Mouse (Mus musculus): ENCODE results near the gene Msantd3. TPM values are rescaled to one million over a fixed set of nuclear protein-coding genes. Genes with fewer than 3 reads are reported as not detected.
A peak's percentile ranks its signal among the peaks of the same experiment; 100 is the strongest.

Msantd3 gene
- total RNA-seq, 1 experiment from 2014 or later: 25.4 TPM

- ATAC-seq (replicated peaks in 1 of 2; ENCODE audit: insufficient read depth in 1 of 2, low FRiP score in 2 of 2, low TSS enrichment in 1 of 2, low read depth in 1 of 2, poor library complexity in 2 of 2, severe bottlenecking in 2 of 2): no peak
Measured at GRCm38 (mm10) chr4:48548393-48549045, 8.8 kb downstream of the Msantd3 start.

- ATAC-seq (replicated peaks in 1 of 2; ENCODE audit: insufficient read depth in 1 of 2, low FRiP score in 2 of 2, low TSS enrichment in 1 of 2, low read depth in 1 of 2, poor library complexity in 2 of 2, severe bottlenecking in 2 of 2): peak; percentile 59 to 69
Measured at GRCm38 (mm10) chr4:48549661-48550060, 9.9 kb downstream of the Msantd3 start.

DNA sequence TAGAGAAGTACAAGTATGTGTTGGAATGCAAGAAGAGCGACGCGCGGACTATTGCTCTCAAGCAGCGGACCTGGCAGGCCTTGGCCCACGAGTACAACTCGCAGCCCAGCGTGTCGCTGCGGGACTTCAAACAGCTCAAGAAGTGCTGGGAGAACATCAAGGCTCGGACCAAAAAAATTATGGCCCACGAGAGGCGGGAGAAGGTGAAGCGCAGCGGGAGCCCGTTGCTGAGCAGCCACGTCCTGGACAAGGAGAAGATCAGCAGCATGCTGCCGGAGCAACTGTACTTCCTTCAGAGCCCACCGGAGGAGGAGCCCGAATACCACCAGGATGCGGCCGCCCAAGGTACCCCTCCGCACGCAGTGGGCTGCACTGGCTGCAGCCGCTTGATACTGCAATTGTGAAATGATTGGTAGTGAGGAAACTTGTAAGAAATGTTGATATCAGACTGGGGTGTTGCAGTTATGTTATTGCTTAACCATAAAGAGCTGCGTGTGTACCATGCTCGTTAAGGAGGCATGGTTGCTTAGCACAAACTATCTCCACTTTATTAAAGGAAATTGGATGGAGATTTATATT lies 12.8 kb downstream of the Msantd3 start:
- ATAC-seq (replicated peaks in 1 of 2; ENCODE audit: insufficient read depth in 1 of 2, low FRiP score in 2 of 2, low TSS enrichment in 1 of 2, low read depth in 1 of 2, poor library complexity in 2 of 2, severe bottlenecking in 2 of 2): peak in 1 of 2 experiments; percentile 10; a peak in 1 of 4 replicates

- peak; percentile 87 to 91 for ATAC-seq (replicated peaks in 1 of 2; ENCODE audit: insufficient read depth in 1 of 2, low FRiP score in 2 of 2, low TSS enrichment in 1 of 2, low read depth in 1 of 2, poor library complexity in 2 of 2, severe bottlenecking in 2 of 2)
Measured at GRCm38 (mm10) chr4:48554132-48554531, 14.4 kb downstream of the Msantd3 start.

- peak; percentile 24 to 50; a peak in 2 of 4 replicates for ATAC-seq (replicated peaks in 1 of 2; ENCODE audit: insufficient read depth in 1 of 2, low FRiP score in 2 of 2, low TSS enrichment in 1 of 2, low read depth in 1 of 2, poor library complexity in 2 of 2, severe bottlenecking in 2 of 2)
Measured at GRCm38 (mm10) chr4:48555729-48556128, 16.0 kb downstream of the Msantd3 start.

GRCm38 (mm10) chr4:48559652-48560051 lies 19.9 kb downstream of the Msantd3 start:
- no peak for ATAC-seq (replicated peaks in 1 of 2; ENCODE audit: insufficient read depth in 1 of 2, low FRiP score in 2 of 2, low TSS enrichment in 1 of 2, low read depth in 1 of 2, poor library complexity in 2 of 2, severe bottlenecking in 2 of 2)

GRCm38 (mm10) chr4:48561824-48562223 lies 22.1 kb downstream of the Msantd3 start:
- ATAC-seq (replicated peaks in 1 of 2; ENCODE audit: insufficient read depth in 1 of 2, low FRiP score in 2 of 2, low TSS enrichment in 1 of 2, low read depth in 1 of 2, poor library complexity in 2 of 2, severe bottlenecking in 2 of 2): no peak

DNA sequence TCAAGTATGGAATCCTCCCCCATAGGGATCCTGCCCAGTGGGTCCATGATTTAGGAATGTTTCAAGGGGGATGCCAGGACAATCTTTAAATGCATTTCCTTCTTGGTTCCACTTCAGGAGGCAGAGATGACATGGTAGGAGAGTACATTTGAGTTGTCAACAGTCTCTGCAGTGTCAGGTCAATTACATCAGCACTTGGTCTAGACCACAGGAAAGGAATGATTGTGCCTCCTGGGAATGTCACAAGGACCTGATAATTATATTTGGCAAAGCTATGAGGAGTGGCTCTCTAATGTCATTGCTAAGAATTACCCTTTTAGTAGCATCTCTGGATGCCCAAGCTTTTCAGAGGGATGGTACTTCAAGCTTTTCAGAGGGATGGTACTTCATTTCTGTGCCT lies 25.2 kb downstream of the Msantd3 start:
- no peak for ATAC-seq (replicated peaks in 1 of 2; ENCODE audit: insufficient read depth in 1 of 2, low FRiP score in 2 of 2, low TSS enrichment in 1 of 2, low read depth in 1 of 2, poor library complexity in 2 of 2, severe bottlenecking in 2 of 2)

- no peak for ATAC-seq (replicated peaks in 1 of 2; ENCODE audit: insufficient read depth in 1 of 2, low FRiP score in 2 of 2, low TSS enrichment in 1 of 2, low read depth in 1 of 2, poor library complexity in 2 of 2, severe bottlenecking in 2 of 2)
Measured at GRCm38 (mm10) chr4:48576361-48576760, 36.6 kb downstream of the Msantd3 start.

- no peak for ATAC-seq (replicated peaks in 1 of 2; ENCODE audit: insufficient read depth in 1 of 2, low FRiP score in 2 of 2, low TSS enrichment in 1 of 2, low read depth in 1 of 2, poor library complexity in 2 of 2, severe bottlenecking in 2 of 2)
Measured at GRCm38 (mm10) chr4:48577831-48578230, 38.1 kb downstream of the Msantd3 start.

DNA sequence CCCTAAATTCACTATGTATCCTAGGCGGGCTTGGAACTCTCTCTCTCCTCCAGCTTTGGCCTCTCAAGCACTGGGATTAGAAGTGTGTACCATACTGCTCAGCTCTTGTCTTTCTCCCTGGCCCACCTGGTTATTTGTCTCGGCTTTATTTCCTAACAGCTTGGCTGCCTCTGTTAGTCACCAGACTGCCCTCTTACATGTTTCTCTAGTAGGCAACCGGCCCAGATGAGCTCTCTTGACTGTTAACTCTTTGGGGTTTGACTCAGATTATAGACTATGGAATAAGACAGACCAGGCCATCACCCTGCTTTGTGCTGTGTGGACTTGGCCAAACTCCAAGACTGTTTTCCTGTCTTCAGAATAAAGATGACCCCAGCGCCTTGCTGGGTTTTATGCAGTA lies 38.7 kb downstream of the Msantd3 start:
- ATAC-seq (replicated peaks in 1 of 2; ENCODE audit: insufficient read depth in 1 of 2, low FRiP score in 2 of 2, low TSS enrichment in 1 of 2, low read depth in 1 of 2, poor library complexity in 2 of 2, severe bottlenecking in 2 of 2): no peak

DNA sequence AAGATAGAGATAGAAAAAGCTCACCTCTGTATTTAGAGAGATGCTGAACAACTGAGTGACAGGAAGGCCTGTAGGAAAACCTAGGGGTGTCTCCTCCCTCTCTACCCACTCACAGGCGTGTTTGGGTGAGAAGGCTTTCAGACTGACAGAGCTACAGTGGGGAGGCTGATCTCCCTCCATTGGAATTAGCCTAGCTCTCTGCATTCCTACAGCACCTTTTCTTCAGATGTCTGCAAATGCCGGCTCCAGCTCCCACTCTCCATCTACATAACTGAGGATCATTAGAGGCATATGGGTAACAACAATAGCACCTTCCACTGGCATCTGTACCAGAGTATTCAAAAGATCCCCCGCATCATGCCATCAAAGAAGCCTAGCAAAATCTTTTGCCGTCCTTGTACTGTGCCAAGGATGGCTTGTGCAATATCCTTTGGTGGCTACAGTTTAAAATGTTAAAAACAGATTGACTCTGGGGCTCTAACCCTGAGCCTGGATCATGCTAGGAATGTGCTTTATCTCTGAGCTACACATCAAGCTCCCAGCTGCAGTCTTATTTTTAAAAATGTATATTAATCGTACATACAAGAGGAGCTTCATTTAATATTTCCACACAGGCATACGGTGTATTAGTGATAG lies 39.9 kb downstream of the Msantd3 start:
- no peak for ATAC-seq (replicated peaks in 1 of 2; ENCODE audit: insufficient read depth in 1 of 2, low FRiP score in 2 of 2, low TSS enrichment in 1 of 2, low read depth in 1 of 2, poor library complexity in 2 of 2, severe bottlenecking in 2 of 2)

DNA sequence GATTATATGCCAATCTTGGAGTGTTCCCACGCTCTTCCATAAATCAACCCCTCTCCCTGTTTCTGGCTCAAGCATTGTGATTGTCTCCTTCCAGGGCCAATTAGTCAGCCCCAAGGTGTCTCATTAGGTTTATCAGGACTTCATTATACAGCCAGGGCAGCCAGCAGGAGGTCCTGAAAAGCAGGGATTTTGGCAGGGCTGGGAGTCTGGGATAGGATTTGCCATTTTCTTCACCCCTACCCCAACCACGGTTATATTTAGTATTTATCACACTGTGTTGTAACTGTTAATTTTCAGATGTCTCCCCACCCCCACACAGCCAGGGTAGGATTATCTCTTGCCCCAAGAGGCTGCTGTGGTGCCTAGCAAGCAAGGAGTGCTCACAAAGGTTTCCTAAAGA lies 41.5 kb downstream of the Msantd3 start:
- ATAC-seq (replicated peaks in 1 of 2; ENCODE audit: insufficient read depth in 1 of 2, low FRiP score in 2 of 2, low TSS enrichment in 1 of 2, low read depth in 1 of 2, poor library complexity in 2 of 2, severe bottlenecking in 2 of 2): no peak

DNA sequence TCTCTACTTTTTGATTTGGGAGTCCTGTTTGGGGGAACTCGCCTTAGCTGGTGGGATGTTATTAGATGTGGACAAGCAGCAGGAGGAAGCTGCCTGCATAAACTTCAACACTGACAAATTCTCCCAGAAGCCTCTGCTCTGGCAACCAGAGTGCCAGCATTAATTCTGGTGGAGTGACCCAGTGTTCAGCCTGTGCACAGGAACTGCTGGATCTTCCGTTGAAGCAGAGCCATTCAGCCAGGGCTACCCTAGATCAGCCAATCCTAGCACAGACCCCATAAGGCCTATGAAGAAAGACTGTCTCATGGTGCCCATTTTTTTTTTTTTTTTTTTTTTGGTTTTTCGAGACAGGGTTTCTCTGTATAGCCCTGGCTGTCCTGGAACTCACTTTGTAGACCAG lies 42.3 kb downstream of the Msantd3 start:
- ATAC-seq (replicated peaks in 1 of 2; ENCODE audit: insufficient read depth in 1 of 2, low FRiP score in 2 of 2, low TSS enrichment in 1 of 2, low read depth in 1 of 2, poor library complexity in 2 of 2, severe bottlenecking in 2 of 2): no peak

- ATAC-seq (replicated peaks in 1 of 2; ENCODE audit: insufficient read depth in 1 of 2, low FRiP score in 2 of 2, low TSS enrichment in 1 of 2, low read depth in 1 of 2, poor library complexity in 2 of 2, severe bottlenecking in 2 of 2): no peak
Measured at GRCm38 (mm10) chr4:48582941-48583340, 43.2 kb downstream of the Msantd3 start.

GRCm38 (mm10) chr4:48584421-48585240 lies 44.9 kb downstream of the Msantd3 start, which contains the start of gene Tmeff1:
TSS of gene Tmeff1 (plus strand) at chr4:48585174.
- ATAC-seq (replicated peaks in 1 of 2; ENCODE audit: insufficient read depth in 1 of 2, low FRiP score in 2 of 2, low TSS enrichment in 1 of 2, low read depth in 1 of 2, poor library complexity in 2 of 2, severe bottlenecking in 2 of 2): no peak

GRCm38 (mm10) chr4:48585241-48586098 lies 45.7 kb downstream of the Msantd3 start:
- peak; percentile 35 to 57; a peak in 3 of 4 replicates for ATAC-seq (replicated peaks in 1 of 2; ENCODE audit: insufficient read depth in 1 of 2, low FRiP score in 2 of 2, low TSS enrichment in 1 of 2, low read depth in 1 of 2, poor library complexity in 2 of 2, severe bottlenecking in 2 of 2)
